Mouse (Mus musculus): ENCODE measurements around the gene Dnph1. TPM values are rescaled to one million over a fixed set of nuclear protein-coding genes. Genes with fewer than 3 reads are reported as not detected.

Dnph1 gene
- total and polyA plus RNA-seq, 2 experiments from 2014 or later: 7.0 to 10.0 TPM

DNA sequence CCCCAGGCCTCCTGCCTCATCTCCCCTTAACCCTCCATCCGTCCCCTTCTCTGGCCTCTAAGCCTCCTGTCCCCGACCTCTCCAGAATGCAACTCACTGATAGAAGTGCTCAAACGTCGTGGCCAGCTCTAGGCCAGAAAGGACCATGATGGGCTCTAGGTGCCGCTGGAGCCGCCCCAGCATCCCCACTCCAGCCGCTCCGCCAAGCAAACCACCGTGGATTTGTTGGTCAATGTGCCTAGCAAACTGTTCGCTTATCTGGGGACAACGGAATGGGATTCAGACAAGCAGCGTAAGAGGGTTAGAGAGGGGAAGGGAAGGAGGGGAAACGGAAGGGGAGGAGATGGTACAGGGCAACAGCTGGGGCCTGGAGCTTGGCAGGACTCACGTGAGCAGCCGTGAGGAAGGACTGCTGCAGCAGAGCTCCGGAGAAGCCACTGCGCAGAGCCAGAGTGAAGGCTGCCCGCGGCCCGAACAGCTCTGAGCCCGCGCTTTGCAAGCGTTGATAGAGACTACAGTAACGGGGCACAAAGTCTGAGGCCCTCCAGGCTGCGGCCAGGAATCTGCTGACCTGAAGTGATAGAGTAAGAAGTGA is 24.0 kb downstream of the Dnph1 start:
- WGBS: 19% methylated on average over 25 of the region's 25 CpGs
- peak; percentile 66 for ATAC-seq (ENCODE audit: insufficient read depth, low read depth)

DNA sequence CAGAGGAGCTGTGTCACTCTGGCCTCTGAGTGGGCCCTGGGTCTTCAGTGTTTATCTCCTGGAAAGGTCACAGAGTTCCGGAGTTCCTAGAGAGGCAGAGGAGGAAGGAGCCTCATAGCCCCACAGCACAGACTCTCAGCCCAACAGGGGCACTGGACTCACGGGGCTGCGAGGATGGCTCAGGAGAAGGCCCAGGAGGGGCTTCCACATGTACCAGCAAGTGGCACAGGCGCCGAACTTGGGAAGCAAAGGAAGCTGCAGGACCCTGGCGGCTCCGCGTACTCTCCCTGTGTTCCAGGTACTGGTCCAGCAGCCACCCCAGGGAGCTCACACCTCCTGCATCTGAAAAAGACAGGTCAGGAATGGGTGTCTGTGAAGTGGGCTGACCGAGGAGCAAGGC is 24.7 kb downstream of the Dnph1 start:
- 70% methylated on average over 9 of the region's 9 CpGs for WGBS
- no peak for ATAC-seq (ENCODE audit: insufficient read depth, low read depth)
- Histone ChIP-seq H3K9ac (replicated peaks; ENCODE audit: low read depth, low read length) (peak overlapping the region; percentile 17; the same call in 1 of the 2 replicates), H3K27ac (ENCODE audit: low read depth) (no peak overlapping the region), H3K36me3 (replicated peaks; ENCODE audit: control insufficient read depth, insufficient read depth, low read length) (no peaks in the 10 kb centered on the region), H3K4me2 (ENCODE audit: low read depth, low read length) (peak overlapping the region; percentile 47; the same call in 1 of the 2 replicates), H3K27me3 (ENCODE audit: control insufficient read depth, insufficient read depth, low read length) (0 out of 2 replicates have a peak, but pooled peaks cover 8% of the 10 kb centered on the region), H3K9me3 (replicated peaks; ENCODE audit: control insufficient read depth, low read length) (no peaks in the 10 kb centered on the region), H3K4me1 (ENCODE audit: control insufficient read depth, insufficient read depth) (no peaks in the 10 kb centered on the region), H3K4me3 (ENCODE audit: low read depth, low read length) (peak overlapping the region; percentile 13; the same call in 1 of the 2 replicates)
- TF ChIP-seq EP300 (IDR thresholded peaks at IDR 0.05; ENCODE audit: low read depth) (no peak), CTCF (IDR thresholded peaks at IDR 0.05; ENCODE audit: low read depth) (no peak)
- DNase-seq (ENCODE audit: low spot score): no peak

More for the DNA sequence above, 24.0 kb downstream of the Dnph1 start:
- H3K9ac ChIP-seq (replicated peaks; ENCODE audit: low read depth, low read length): peak overlapping the region; percentile 17; the same call in 1 of the 2 replicates
- 0 out of 2 replicates have a peak, but pooled peaks cover 8% of the 10 kb centered on the region for H3K27me3 ChIP-seq (ENCODE audit: control insufficient read depth, insufficient read depth, low read length)
- DNase-seq (ENCODE audit: low spot score): peak; percentile 37
- peak overlapping the region; percentile 47 for H3K4me2 ChIP-seq (ENCODE audit: low read depth, low read length)
- H3K4me1 ChIP-seq (ENCODE audit: control insufficient read depth, insufficient read depth): no peaks in the 10 kb centered on the region
- peak overlapping the region; percentile 13 for H3K4me3 ChIP-seq (ENCODE audit: low read depth, low read length)
- H3K36me3 ChIP-seq (replicated peaks; ENCODE audit: control insufficient read depth, insufficient read depth, low read length): no peaks in the 10 kb centered on the region
- no peak overlapping the region for H3K27ac ChIP-seq (ENCODE audit: low read depth)
- TF ChIP-seq EP300 (IDR thresholded peaks at IDR 0.05; ENCODE audit: low read depth) (no peak), CTCF (IDR thresholded peaks at IDR 0.05; ENCODE audit: low read depth) (no peak)
- no peaks in the 10 kb centered on the region for H3K9me3 ChIP-seq (replicated peaks; ENCODE audit: control insufficient read depth, low read length)

DNA sequence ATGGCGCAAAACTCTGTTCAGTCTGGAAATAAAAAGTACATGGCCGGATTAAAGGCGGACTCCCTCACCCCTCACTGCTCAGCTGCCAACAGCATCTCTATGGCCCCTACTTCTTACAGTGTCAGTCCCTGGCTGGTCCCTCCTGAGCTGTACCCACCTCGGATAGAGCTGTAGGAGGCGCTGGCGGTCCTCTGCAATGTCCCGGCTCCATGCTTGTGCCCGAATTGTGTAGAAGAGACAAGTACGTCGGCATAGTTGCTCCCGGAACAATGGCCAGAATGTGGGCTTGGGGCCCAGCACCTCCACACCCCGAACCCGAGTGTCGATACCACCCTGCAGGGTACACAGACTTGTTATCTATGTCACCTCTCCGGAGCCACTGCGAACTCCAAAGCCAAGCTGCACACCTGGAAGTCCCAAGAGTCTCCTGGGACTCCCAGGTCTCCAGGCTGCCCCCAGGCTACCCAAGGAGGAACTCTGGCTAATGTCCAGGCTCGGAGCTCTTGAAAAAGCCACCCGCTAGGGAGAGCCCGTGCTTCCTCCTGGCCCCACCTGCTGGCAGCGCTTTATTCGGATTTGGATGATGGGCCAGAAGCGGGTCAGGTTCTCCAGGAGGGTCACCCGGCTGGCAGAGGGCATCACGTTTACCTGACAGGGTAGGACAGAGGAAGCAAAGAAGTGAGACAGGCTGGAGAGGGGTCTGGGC is 25.6 kb downstream of the Dnph1 start:
- 45% methylated on average over 24 of the region's 24 CpGs for WGBS
- H3K27me3 ChIP-seq (ENCODE audit: control insufficient read depth, insufficient read depth, low read length): 0 out of 2 replicates have a peak, but pooled peaks cover 8% of the 10 kb centered on the region
- H3K4me3 ChIP-seq (ENCODE audit: low read depth, low read length): no peak overlapping the region

DNA sequence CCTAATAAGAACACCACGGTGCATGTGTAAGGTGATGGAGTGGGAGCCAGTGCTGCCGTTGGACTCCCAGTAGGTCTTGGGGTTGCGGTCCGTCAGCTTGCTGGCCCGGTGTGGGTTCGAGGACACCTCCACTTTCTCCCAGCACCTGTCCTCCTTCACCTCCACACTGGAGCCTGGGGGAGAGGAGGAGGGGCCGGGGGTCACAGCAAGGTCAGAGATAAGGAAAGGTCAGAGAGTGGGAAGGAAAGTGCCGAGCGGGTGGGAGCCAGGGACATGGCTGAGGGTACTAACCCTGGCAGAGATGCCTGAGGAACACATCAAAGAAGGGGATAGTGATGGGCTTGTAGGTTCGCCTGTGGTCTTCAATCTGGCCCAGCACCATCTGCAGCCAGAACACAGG is 28.6 kb downstream of the Dnph1 start:
- ATAC-seq (ENCODE audit: insufficient read depth, low read depth) (no peak), DNase-seq (ENCODE audit: low spot score) (no peak)
- Histone ChIP-seq H3K27ac (ENCODE audit: low read depth) (no peak overlapping the region), H3K4me2 (ENCODE audit: low read depth, low read length) (no peak overlapping the region), H3K9me3 (replicated peaks; ENCODE audit: control insufficient read depth, low read length) (no peaks in the 10 kb centered on the region), H3K9ac (replicated peaks; ENCODE audit: low read depth, low read length) (no peak overlapping the region), H3K36me3 (replicated peaks; ENCODE audit: control insufficient read depth, insufficient read depth, low read length) (peaks cover 7% of the 10 kb centered on the region; the same call in 1 of the 2 replicates), H3K27me3 (ENCODE audit: control insufficient read depth, insufficient read depth, low read length) (0 out of 2 replicates have a peak, but pooled peaks cover 6% of the 10 kb centered on the region), H3K4me3 (ENCODE audit: low read depth, low read length) (no peak overlapping the region), H3K4me1 (ENCODE audit: control insufficient read depth, insufficient read depth) (no peaks in the 10 kb centered on the region)
- whole genome bisulfite sequencing: 77% methylated on average over 10 of the region's 10 CpGs
- TF ChIP-seq CTCF (IDR thresholded peaks at IDR 0.05; ENCODE audit: low read depth) (no peak), EP300 (IDR thresholded peaks at IDR 0.05; ENCODE audit: low read depth) (no peak)

More for the DNA sequence above, 25.6 kb downstream of the Dnph1 start:
- H3K36me3 ChIP-seq (replicated peaks; ENCODE audit: control insufficient read depth, insufficient read depth, low read length): no peaks in the 10 kb centered on the region
- no peak overlapping the region for H3K27ac ChIP-seq (ENCODE audit: low read depth)
- no peak overlapping the region for H3K4me2 ChIP-seq (ENCODE audit: low read depth, low read length)
- TF ChIP-seq EP300 (IDR thresholded peaks at IDR 0.05; ENCODE audit: low read depth) (no peak), CTCF (IDR thresholded peaks at IDR 0.05; ENCODE audit: low read depth) (peak; percentile 31)
- no peak for ATAC-seq (ENCODE audit: insufficient read depth, low read depth)
- H3K9ac ChIP-seq (replicated peaks; ENCODE audit: low read depth, low read length): no peak overlapping the region
- no peaks in the 10 kb centered on the region for H3K4me1 ChIP-seq (ENCODE audit: control insufficient read depth, insufficient read depth)
- DNase-seq (ENCODE audit: low spot score): no peak
- H3K9me3 ChIP-seq (replicated peaks; ENCODE audit: control insufficient read depth, low read length): no peaks in the 10 kb centered on the region

DNA sequence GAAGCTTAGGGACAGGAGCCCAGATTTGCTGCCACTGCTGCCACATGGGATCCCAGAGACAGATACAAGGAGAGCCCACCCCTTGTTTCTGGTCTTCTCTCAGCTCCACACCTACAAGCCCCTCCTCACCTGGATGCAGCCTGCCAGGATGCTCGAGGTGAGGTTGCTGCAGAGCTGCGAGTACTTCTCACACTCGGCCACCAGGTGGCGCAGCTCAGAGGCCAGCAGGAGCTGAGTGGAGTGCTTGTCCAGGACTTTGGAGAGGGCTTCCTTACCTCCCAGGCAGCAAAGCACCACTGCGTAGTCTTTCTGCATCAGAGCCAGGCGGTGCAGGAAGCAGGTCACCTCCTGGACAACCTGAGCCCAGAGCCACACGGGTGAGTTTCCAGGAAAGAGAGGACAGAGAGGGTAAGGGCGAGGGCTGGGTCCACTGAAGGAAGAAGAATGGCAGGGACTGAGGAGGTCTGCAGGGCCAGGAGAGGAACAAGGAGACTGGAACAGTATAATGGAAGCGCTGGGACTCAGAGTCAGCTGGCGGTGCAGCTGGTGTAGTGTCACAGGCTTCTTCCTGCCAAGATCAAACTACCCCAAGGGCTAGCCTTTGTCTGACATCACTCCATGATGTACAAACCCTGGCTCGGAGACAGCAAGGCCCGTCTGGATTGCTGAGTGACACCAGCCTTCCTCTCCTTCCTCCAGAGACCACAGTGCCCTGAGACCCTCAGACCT is 29.2 kb downstream of the Dnph1 start:
- TF ChIP-seq EP300 (IDR thresholded peaks at IDR 0.05; ENCODE audit: low read depth) (no peak), CTCF (IDR thresholded peaks at IDR 0.05; ENCODE audit: low read depth) (peak; percentile 96)
- 36% methylated on average over 12 of the region's 12 CpGs for WGBS
- peak; percentile 77 for DNase-seq (ENCODE audit: low spot score)

More for the DNA sequence above, 29.2 kb downstream of the Dnph1 start:
- Histone ChIP-seq H3K9ac (replicated peaks; ENCODE audit: low read depth, low read length) (no peak overlapping the region), H3K4me3 (ENCODE audit: low read depth, low read length) (no peak overlapping the region), H3K4me2 (ENCODE audit: low read depth, low read length) (no peak overlapping the region), H3K27me3 (ENCODE audit: control insufficient read depth, insufficient read depth, low read length) (0 out of 2 replicates have a peak, but pooled peaks cover 3% of the 10 kb centered on the region), H3K9me3 (replicated peaks; ENCODE audit: control insufficient read depth, low read length) (no peaks in the 10 kb centered on the region), H3K36me3 (replicated peaks; ENCODE audit: control insufficient read depth, insufficient read depth, low read length) (peaks cover 7% of the 10 kb centered on the region; the same call in 1 of the 2 replicates), H3K4me1 (ENCODE audit: control insufficient read depth, insufficient read depth) (no peaks in the 10 kb centered on the region), H3K27ac (ENCODE audit: low read depth) (no peak overlapping the region)
- ATAC-seq (ENCODE audit: insufficient read depth, low read depth): peak; percentile 62

Measured in heart, postnatal 0 days (tissue).